Mouse (Mus musculus): ENCODE measurements around the gene Gm11939. TPM values are rescaled to one million over a fixed set of nuclear protein-coding genes. Genes with fewer than 3 reads are reported as not detected.

Gm11939 gene
- polyA plus RNA-seq (2012; rRNA removed), result not detected in 2 replicates

DNA sequence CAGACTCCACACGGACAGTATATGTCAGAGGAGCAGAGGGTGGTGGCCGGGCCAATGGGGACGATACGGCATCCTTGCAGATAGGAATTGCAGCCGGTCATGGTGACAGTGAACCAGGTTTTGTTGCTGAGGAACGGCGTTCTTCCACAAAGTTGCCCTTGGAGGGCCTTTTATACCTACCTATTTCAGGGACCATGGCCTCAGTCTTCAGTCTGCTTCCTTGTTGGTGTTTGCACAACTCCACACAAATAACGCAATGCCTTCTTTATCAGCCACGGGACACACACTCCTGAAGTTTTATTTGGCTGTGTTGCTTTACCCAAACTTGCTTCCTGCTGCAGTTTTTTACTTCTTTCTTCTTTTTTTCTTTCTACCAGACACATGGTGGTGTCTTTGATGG lies at the start of gene Gm11939:
Gene Gm11939, minus strand, starts transcription at position 101 of the 400 bp plus-strand sequence.

DNA sequence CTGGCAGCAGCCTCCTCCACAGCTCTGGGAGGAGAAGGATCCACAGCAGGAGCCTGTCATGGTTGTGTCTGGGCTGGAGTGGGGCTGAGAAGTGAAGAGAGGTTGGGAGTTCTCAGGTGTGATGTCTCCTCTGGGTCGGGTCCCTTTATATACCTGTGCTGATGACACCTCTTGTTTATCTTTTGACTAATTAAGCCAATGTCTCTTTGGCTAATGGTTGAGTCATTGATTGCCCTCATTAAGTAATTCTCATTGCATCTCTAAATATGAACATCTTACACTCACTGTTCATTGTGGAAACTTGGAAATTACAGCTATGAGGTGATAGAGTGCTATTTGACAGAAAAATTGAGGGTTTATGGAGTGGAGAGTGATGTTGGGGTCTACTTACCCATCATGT lies 43.9 kb upstream of the Gm11939 start, which contains the start of gene Gm11938:
Gene Gm11938, minus strand, starts transcription at position 101 of the 400 bp plus-strand sequence.

DNA sequence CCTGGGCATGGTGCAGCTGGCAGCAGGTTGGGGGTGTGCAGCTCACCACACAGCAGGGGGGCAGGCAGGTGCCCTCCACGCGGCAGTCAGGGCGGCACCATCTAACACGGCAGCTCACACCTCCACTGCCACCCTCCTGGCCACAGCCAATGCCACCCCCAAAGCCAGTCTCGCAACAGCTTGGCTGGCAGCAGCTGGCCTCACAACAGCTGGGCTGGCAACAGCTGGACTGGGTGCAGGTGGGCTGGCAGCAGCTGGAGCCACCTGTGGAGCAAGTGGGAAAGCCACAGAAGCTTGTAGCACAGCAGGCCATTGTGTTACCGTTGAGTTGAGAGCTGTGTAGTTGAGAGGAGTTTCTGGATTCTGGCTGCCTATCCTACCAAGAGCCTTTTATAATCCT lies 38.5 kb upstream of the Gm11939 start, which contains the start of gene Krtap9-3:
Gene Krtap9-3, minus strand, starts transcription at position 364 of the 400 bp plus-strand sequence.

DNA sequence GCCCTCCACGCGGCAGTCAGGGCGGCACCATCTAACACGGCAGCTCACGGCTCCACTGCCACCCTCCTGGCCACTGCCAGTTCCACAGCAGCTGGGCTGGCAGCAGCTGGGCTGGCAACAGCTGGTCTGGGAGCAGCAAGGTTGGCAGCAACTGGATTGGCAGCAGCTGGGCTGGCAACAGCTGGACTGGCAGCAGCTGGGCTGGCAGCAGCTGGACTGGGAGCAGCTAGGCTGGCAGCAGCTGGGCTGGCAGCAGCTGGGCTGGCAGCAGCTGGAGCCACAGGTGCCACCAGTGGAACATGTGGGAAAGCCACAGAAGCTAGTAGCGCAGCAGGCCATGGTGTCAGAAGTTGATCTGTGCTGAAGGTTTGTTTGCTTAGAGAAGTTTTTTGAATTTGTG lies 31.7 kb upstream of the Gm11939 start, which contains the start of gene Krtap1-3:
Gene Krtap1-3, minus strand, starts transcription at position 359 of the 400 bp plus-strand sequence.

DNA sequence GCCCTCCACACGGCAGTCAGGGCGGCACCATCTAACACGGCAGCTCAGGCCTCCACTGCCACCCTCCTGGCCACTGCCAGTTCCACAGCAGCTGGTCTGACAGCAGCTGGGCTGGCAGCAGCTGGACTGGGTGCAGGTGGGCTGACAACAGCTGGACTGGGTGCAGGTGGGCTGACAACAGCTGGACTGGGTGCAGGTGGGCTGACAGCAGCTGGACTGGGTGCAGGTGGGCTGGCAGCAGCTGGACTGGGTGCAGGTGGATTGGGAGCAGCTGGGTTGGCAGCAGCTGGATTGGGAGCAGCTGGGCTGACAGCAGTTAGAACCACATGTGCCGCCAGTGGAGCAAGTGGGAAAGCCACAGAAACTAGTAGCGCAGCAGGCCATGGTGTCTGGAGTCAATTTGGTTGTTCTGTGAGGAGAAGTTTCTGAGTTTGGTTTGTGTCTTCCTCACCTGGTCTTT lies 24.0 kb upstream of the Gm11939 start, which contains the start of gene Krtap1-4:
Gene Krtap1-4, minus strand, starts transcription at position 410 of the 460 bp plus-strand sequence.

DNA sequence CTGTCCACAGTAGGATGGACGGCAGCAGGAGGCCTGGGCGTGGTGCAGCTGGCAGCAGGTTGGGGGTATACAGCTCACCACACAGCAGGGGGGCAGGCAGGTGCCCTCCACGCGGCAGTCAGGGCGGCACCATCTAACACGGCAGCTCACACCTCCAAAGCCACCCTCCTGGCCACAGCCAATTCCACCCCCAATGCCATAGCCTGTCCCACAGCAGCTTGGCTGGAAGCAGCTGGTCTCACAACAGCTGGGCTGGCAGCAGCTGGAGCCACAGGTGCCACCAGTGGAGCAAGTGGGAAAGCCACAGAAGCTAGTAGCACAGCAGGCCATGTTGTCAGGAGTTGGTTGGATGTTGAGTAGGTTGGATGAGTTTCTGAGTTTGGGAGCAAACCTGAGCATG lies 21.4 kb upstream of the Gm11939 start, which contains the start of gene Krtap1-5:
Gene Krtap1-5, minus strand, starts transcription at position 381 of the 400 bp plus-strand sequence.

DNA sequence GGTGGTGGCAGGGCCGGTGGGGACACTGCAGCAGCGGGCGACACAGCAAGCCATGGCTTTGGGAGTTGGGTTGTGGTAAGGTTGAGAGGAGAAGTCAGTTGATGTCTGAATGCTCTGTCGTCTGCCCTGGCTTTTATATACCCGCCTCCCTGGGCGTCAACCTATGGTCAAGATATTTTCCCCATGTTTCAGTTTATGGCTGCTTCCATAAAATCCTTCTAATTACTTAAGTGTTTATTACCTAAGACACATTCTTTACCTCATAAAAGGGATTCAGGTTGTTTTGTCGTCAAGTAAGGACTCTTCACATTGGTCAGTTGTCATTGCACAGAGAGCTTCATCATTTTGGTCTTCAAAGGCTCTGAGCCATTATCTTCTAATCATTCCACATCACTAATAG lies 7.3 kb upstream of the Gm11939 start, which contains the start of gene Krtap3-1:
Gene Krtap3-1, minus strand, starts transcription at position 101 of the 400 bp plus-strand sequence.

DNA sequence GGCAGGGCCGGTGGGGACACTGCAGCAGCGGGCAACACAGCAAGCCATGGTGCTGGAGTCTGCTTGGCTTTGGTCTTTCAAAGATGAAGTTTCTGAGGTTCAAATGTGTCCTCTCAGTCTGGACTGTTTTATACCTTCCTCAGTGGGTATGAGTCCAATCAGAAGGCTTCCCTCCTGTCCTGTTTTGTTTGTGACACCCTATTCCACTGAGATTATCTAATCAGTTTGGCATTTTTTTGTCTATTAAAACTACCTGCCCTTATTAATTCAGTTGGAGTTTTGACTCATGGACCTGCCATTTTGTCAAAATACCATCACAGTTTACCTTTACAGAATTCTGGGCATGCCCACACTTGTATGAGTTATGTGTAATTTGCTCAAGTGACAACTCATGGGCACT lies 2.5 kb downstream of the Gm11939 start, which contains the start of gene Krtap3-2:
Gene Krtap3-2, minus strand, starts transcription at position 101 of the 400 bp plus-strand sequence.

DNA sequence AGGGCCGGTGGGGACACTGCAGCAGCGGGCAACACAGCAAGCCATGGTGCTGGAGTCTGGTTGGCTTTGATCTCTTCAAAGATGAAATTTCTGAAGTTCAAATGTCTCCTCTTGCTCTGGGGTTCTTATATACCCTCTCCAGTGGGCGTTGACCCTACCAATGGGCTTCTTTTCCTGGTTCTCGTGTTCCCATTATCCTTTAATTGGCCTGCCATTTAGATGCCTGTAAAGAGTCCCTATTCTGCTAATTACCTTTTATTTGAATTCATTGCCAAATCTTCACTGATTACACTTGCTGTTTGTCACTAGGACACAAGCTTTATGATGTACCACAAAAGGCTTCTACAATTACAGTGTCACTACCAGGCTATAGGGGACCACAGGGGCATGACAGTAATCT lies 8.5 kb downstream of the Gm11939 start, which contains the start of gene Krtap3-3:
Gene Krtap3-3, minus strand, starts transcription at position 101 of the 400 bp plus-strand sequence.

DNA sequence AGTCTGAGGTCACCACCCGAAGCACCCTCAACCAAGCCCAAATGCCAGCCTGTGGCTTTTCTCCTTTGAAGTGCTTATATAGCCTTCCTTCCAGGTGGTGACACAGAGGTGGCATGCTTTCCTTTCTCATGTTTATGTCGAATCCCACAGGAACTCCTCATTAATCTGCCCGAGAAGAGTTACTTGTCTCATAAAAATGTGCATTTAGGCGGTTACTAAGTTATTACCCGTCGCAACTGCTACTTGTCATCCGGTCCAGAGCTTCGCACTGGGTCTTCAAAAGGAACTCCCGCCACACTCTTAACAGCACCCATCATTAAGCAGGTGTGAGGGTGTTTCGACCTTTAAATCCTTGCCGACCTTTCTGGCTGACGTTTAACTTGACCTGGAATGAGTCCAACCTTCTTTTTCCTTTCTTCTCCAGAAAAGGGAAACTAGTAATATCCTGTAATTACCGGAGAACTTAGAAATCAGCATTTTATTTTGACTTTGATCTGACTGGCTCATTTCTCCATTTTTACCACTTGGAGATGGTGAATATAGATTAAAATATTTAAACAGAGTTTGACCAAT lies 37.9 kb downstream of the Gm11939 start, which contains the start of gene Krt39:
Gene Krt39, minus strand, starts transcription at position 51 of the 573 bp plus-strand sequence.

Other genes with a start within 250 kb of the Gm11939 start
- gene Krt25, start 236.5 kb downstream of the Gm11939 start, polyA plus RNA-seq (2012; rRNA removed), result not detected in 2 replicates
- not detected in 2 replicates for gene Krt26, start 221.5 kb downstream of the Gm11939 start, polyA plus RNA-seq (2012; rRNA removed)
- not detected in 2 replicates for gene Krt27, start 208.4 kb downstream of the Gm11939 start, polyA plus RNA-seq (2012; rRNA removed)
- not detected in 2 replicates for gene Krt28, start 184.6 kb downstream of the Gm11939 start, polyA plus RNA-seq (2012; rRNA removed)
- 321 and 430 TPM in 2 replicates for gene Krt10, start 170.1 kb downstream of the Gm11939 start, polyA plus RNA-seq (2012; rRNA removed)
- 0.58 and 0.89 TPM in 2 replicates for gene Krt12, start 137.2 kb downstream of the Gm11939 start, polyA plus RNA-seq (2012; rRNA removed)
- gene Krt20, start 121.3 kb downstream of the Gm11939 start, polyA plus RNA-seq (2012; rRNA removed), result 24.2 and 29.7 TPM in 2 replicates
- 108 and 113 TPM in 2 replicates for gene Krt23, start 66.3 kb downstream of the Gm11939 start, polyA plus RNA-seq (2012; rRNA removed)
- gene Krt39, start 38.1 kb downstream of the Gm11939 start, polyA plus RNA-seq (2012; rRNA removed), result not detected in 2 replicates
- not detected in 2 replicates for gene Krt40, start 16.3 kb downstream of the Gm11939 start, polyA plus RNA-seq (2012; rRNA removed)
- 0.44 TPM in 1 of 2 replicates, not detected in the other for gene Krtap3-3, start 8.6 kb downstream of the Gm11939 start, polyA plus RNA-seq (2012; rRNA removed)
- 0.81 and 3.3 TPM in 2 replicates for gene Krtap3-2, start 2.6 kb downstream of the Gm11939 start, polyA plus RNA-seq (2012; rRNA removed)
- not detected in 2 replicates for gene Krtap3-1, start 7.2 kb upstream of the Gm11939 start, polyA plus RNA-seq (2012; rRNA removed)
- gene Krtap1-5, start 21.6 kb upstream of the Gm11939 start, polyA plus RNA-seq (2012; rRNA removed), result not detected in 2 replicates
- 0.21 TPM in 1 of 2 replicates, not detected in the other for gene Krtap1-4, start 24.2 kb upstream of the Gm11939 start, polyA plus RNA-seq (2012; rRNA removed)
- gene Krtap1-3, start 31.9 kb upstream of the Gm11939 start, polyA plus RNA-seq (2012; rRNA removed), result not detected in 2 replicates
- gene Krtap9-3, start 38.6 kb upstream of the Gm11939 start, polyA plus RNA-seq (2012; rRNA removed), result not detected in 2 replicates
- not detected in 2 replicates for gene Gm11938, start 43.8 kb upstream of the Gm11939 start, polyA plus RNA-seq (2012; rRNA removed)
- not detected in 2 replicates for gene Gm11937, start 50.7 kb upstream of the Gm11939 start, polyA plus RNA-seq (2012; rRNA removed)
- gene Krtap2-4, start 55.4 kb upstream of the Gm11939 start, polyA plus RNA-seq (2012; rRNA removed), result not detected in 2 replicates
- gene Gm11562, start 61.0 kb upstream of the Gm11939 start, polyA plus RNA-seq (2012; rRNA removed), result not detected in 2 replicates
- gene Krtap4-1, start 68.8 kb upstream of the Gm11939 start, polyA plus RNA-seq (2012; rRNA removed), result not detected in 2 replicates
- gene Krtap4-2, start 75.6 kb upstream of the Gm11939 start, polyA plus RNA-seq (2012; rRNA removed), result not detected in 2 replicates
- not detected in 2 replicates for gene Krtap4-7, start 84.6 kb upstream of the Gm11939 start, polyA plus RNA-seq (2012; rRNA removed)
- not detected in 2 replicates for gene Gm11555, start 90.8 kb upstream of the Gm11939 start, polyA plus RNA-seq (2012; rRNA removed)
- gene Gm11563, start 99.5 kb upstream of the Gm11939 start, polyA plus RNA-seq (2012; rRNA removed), result not detected in 2 replicates
- gene Krtap4-6, start 106.5 kb upstream of the Gm11939 start, polyA plus RNA-seq (2012; rRNA removed), result not detected in 2 replicates
- gene Gm14190, start 131.3 kb upstream of the Gm11939 start, polyA plus RNA-seq (2012; rRNA removed), result not detected in 2 replicates
- gene Gm14180, start 174.8 kb upstream of the Gm11939 start, polyA plus RNA-seq (2012; rRNA removed), result not detected in 2 replicates
- not detected in 2 replicates for gene Gm11595, start 213.4 kb upstream of the Gm11939 start, polyA plus RNA-seq (2012; rRNA removed)
- not detected in 2 replicates for gene Krtap4-8, start 221.2 kb upstream of the Gm11939 start, polyA plus RNA-seq (2012; rRNA removed)
- gene Krtap4-9, start 225.7 kb upstream of the Gm11939 start, polyA plus RNA-seq (2012; rRNA removed), result not detected in 2 replicates
- not detected in 2 replicates for gene Gm11596, start 234.0 kb upstream of the Gm11939 start, polyA plus RNA-seq (2012; rRNA removed)
- gene Gm11569, start 239.5 kb upstream of the Gm11939 start, polyA plus RNA-seq (2012; rRNA removed), result not detected in 2 replicates
- gene Gm11554, start 245.0 kb upstream of the Gm11939 start, polyA plus RNA-seq (2012; rRNA removed), result 0.25 TPM in 1 of 2 replicates, not detected in the other